Mouse (Mus musculus) olfactory bulb, adult 2 months (tissue): Measurements from ENCODE around the gene Bcl2l1.

ENCODE experiments used
- CTCF ChIP-seq: fragments of 200-500 bp; IDR thresholded peaks from 2 replicates; pipeline ENCODE4 v1.5.1; 2012; ENCODE audit warnings: low read depth, mild to moderate bottlenecking, low read length, moderate library complexity; ENCODE audit not compliant: insufficient read depth
- POLR2A ChIP-seq: fragments of 200-500 bp; IDR thresholded peaks from 2 replicates; pipeline ENCODE4 v1.6.1; 2012; ENCODE audit warnings: mild to moderate bottlenecking, low read depth, low read length, moderate library complexity; ENCODE audit not compliant: insufficient read depth

GRCm38 (mm10) chr2:152825713-152826112 lies 5.8 kb downstream of the Bcl2l1 start:
- TF ChIP-seq POLR2A (no peak), CTCF (no peak)
